Mouse (Mus musculus): Measurements from ENCODE around the gene Ccdc71. TPM values are rescaled to one million over a fixed set of nuclear protein-coding genes. Genes with fewer than 3 reads are reported as not detected.

The Ccdc71 gene
- polyA plus RNA-seq, 1 experiment = 20.1 TPM

GRCm38 (mm10) chr9:108483051-108483790 lies 22.9 kb downstream of the Ccdc71 start:
- Histone ChIP-seq H3K4me3 (ENCODE audit: low read depth, low read length) (no peak overlapping the region), H3K27me3 (ENCODE audit: control insufficient read depth, insufficient read depth, low read length) (no peaks in the 10 kb centered on the region), H3K27ac (ENCODE audit: insufficient read depth, low read depth, low read length) (no peak overlapping the region), H3K4me1 (ENCODE audit: control insufficient read depth, insufficient read depth, insufficient read length, low read length) (peaks cover 2% of the 10 kb centered on the region), H3K36me3 (ENCODE audit: control insufficient read depth, insufficient read depth, low read length) (no peaks in the 10 kb centered on the region)
- TF ChIP-seq CTCF (IDR thresholded peaks at IDR 0.05; ENCODE audit: extremely low read depth, insufficient read length, insufficient replicate concordance, low read depth, low read length) (no peak), POLR2A (IDR thresholded peaks at IDR 0.05; ENCODE audit: low read depth, low read length) (no peak)
- 91% methylated on average over 18 of the region's 18 CpGs for WGBS

GRCm38 (mm10) chr9:108484021-108484420 lies 23.7 kb downstream of the Ccdc71 start:
- H3K27me3 ChIP-seq (ENCODE audit: control insufficient read depth, insufficient read depth, low read length) = no peaks in the 10 kb centered on the region
- H3K36me3 ChIP-seq (ENCODE audit: control insufficient read depth, insufficient read depth, low read length) = no peaks in the 10 kb centered on the region
- no peak overlapping the region for H3K4me3 ChIP-seq (ENCODE audit: low read depth, low read length)
- H3K4me1 ChIP-seq (ENCODE audit: control insufficient read depth, insufficient read depth, insufficient read length, low read length) = peaks cover 2% of the 10 kb centered on the region
- TF ChIP-seq CTCF (IDR thresholded peaks at IDR 0.05; ENCODE audit: extremely low read depth, insufficient read length, insufficient replicate concordance, low read depth, low read length) (no peak), POLR2A (IDR thresholded peaks at IDR 0.05; ENCODE audit: low read depth, low read length) (no peak)
- H3K27ac ChIP-seq (ENCODE audit: insufficient read depth, low read depth, low read length) = no peak overlapping the region
- 97% methylated on average over 15 of the region's 15 CpGs for WGBS

GRCm38 (mm10) chr9:108485301-108485875 lies 25.1 kb downstream of the Ccdc71 start:
- peaks cover 6% of the 10 kb centered on the region for H3K4me1 ChIP-seq (ENCODE audit: control insufficient read depth, insufficient read depth, insufficient read length, low read length)
- no peaks in the 10 kb centered on the region for H3K36me3 ChIP-seq (ENCODE audit: control insufficient read depth, insufficient read depth, low read length)
- WGBS = 92% methylated on average over 19 of the region's 19 CpGs
- no peaks in the 10 kb centered on the region for H3K27me3 ChIP-seq (ENCODE audit: control insufficient read depth, insufficient read depth, low read length)
- no peak for TF ChIP-seq CTCF (IDR thresholded peaks at IDR 0.05; ENCODE audit: extremely low read depth, insufficient read length, insufficient replicate concordance, low read depth, low read length)
- no peak for TF ChIP-seq POLR2A (IDR thresholded peaks at IDR 0.05; ENCODE audit: low read depth, low read length)
- no peak overlapping the region for H3K27ac ChIP-seq (ENCODE audit: insufficient read depth, low read depth, low read length)
- H3K4me3 ChIP-seq (ENCODE audit: low read depth, low read length) = no peak overlapping the region

GRCm38 (mm10) chr9:108486973-108487530 lies 26.7 kb downstream of the Ccdc71 start:
- no peaks in the 10 kb centered on the region for H3K36me3 ChIP-seq (ENCODE audit: control insufficient read depth, insufficient read depth, low read length)
- no peak overlapping the region for H3K4me3 ChIP-seq (ENCODE audit: low read depth, low read length)
- no peaks in the 10 kb centered on the region for H3K27me3 ChIP-seq (ENCODE audit: control insufficient read depth, insufficient read depth, low read length)
- peaks cover 10% of the 10 kb centered on the region for H3K4me1 ChIP-seq (ENCODE audit: control insufficient read depth, insufficient read depth, insufficient read length, low read length)
- 95% methylated on average over 8 of the region's 8 CpGs for WGBS
- H3K27ac ChIP-seq (ENCODE audit: insufficient read depth, low read depth, low read length) = no peak overlapping the region
- no peak for TF ChIP-seq POLR2A (IDR thresholded peaks at IDR 0.05; ENCODE audit: low read depth, low read length)
- no peak for TF ChIP-seq CTCF (IDR thresholded peaks at IDR 0.05; ENCODE audit: extremely low read depth, insufficient read length, insufficient replicate concordance, low read depth, low read length)

- H3K27me3 ChIP-seq (ENCODE audit: control insufficient read depth, insufficient read depth, low read length) = no peaks in the 10 kb centered on the region
- TF ChIP-seq CTCF (IDR thresholded peaks at IDR 0.05; ENCODE audit: extremely low read depth, insufficient read length, insufficient replicate concordance, low read depth, low read length) = no peak
- TF ChIP-seq POLR2A (IDR thresholded peaks at IDR 0.05; ENCODE audit: low read depth, low read length) = no peak
- H3K4me1 ChIP-seq (ENCODE audit: control insufficient read depth, insufficient read depth, insufficient read length, low read length) = peaks cover 13% of the 10 kb centered on the region
- H3K4me3 ChIP-seq (ENCODE audit: low read depth, low read length) = no peak overlapping the region
- H3K36me3 ChIP-seq (ENCODE audit: control insufficient read depth, insufficient read depth, low read length) = peaks cover 8% of the 10 kb centered on the region
- H3K27ac ChIP-seq (ENCODE audit: insufficient read depth, low read depth, low read length) = no peak overlapping the region
- 97% methylated on average over 17 of the region's 17 CpGs for WGBS
These were observed 28.1 kb downstream of the Ccdc71 start for GRCm38 (mm10) chr9:108488403-108488802.

- no peak for TF ChIP-seq CTCF (IDR thresholded peaks at IDR 0.05; ENCODE audit: extremely low read depth, insufficient read length, insufficient replicate concordance, low read depth, low read length)
- no peak for TF ChIP-seq POLR2A (IDR thresholded peaks at IDR 0.05; ENCODE audit: low read depth, low read length)
- peaks cover 13% of the 10 kb centered on the region for H3K4me1 ChIP-seq (ENCODE audit: control insufficient read depth, insufficient read depth, insufficient read length, low read length)
- H3K4me3 ChIP-seq (ENCODE audit: low read depth, low read length) = no peak overlapping the region
- WGBS = 95% methylated on average over 20 of the region's 20 CpGs
- H3K27ac ChIP-seq (ENCODE audit: insufficient read depth, low read depth, low read length) = no peak overlapping the region
- H3K36me3 ChIP-seq (ENCODE audit: control insufficient read depth, insufficient read depth, low read length) = peaks cover 16% of the 10 kb centered on the region
- H3K27me3 ChIP-seq (ENCODE audit: control insufficient read depth, insufficient read depth, low read length) = no peaks in the 10 kb centered on the region
These were observed 28.9 kb downstream of the Ccdc71 start for GRCm38 (mm10) chr9:108489215-108489614.

Measured in small intestine, adult 2 months (tissue).